Mouse (Mus musculus) kidney, adult 2 months (tissue): ENCODE data around the gene Gm14569.

ENCODE experiments used
- CTCF ChIP-seq: fragments of 200-500 bp; conservative IDR thresholded peaks from 2 replicates; pipeline ENCODE4 v1.5.1; 2011; ENCODE audit warnings: low read depth, mild to moderate bottlenecking, control low read depth, low read length, moderate library complexity, mixed read lengths; ENCODE audit not compliant: insufficient read depth, insufficient read length
- POLR2A ChIP-seq: fragments of 200-500 bp; IDR thresholded peaks from one replicate; pipeline ENCODE4 v1.6.1; 2011; ENCODE audit warnings: low read depth, low read length, control low read depth

DNA sequence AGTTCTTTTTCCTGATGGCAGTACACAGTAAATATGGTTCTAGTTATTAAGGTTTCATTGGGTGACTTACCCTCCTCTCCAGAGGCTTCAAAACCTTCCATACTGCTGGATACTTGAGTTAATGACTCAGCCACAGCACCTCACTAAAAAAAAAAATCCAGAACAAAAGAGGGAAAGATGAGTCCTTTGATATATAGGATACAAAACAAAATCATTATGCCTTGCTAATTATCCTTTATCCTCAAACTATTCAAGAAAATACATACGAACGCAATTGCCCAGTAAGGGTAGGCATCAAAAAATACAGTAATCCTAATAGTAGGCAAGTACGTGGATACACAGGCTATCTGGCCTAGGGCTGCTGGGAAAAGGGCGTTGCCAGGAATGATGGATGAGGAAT is at the start of gene Gm14569:
- TF ChIP-seq POLR2A (no peak), CTCF (no peak)
